Mouse (Mus musculus) lung, embryonic 14.5 days (tissue): ENCODE data around the gene Gm20696. TPM values are rescaled to one million over a fixed set of nuclear protein-coding genes. Genes with fewer than 3 reads are reported as not detected.

Experiments used
- ATAC-seq: fragments of 200-750 bp; cut with Nextera tagmentation; 2 replicates; pipeline ENCODE4 v1.8.0; 2017; ENCODE audit warnings: mild to moderate bottlenecking, moderate TSS enrichment, moderate library complexity; ENCODE audit not compliant: insufficient read depth
- DNase-seq: peaks from one replicate; pipeline ENCODE4 v3.0.0-alpha.2; 2015
- H3K27ac ChIP-seq: fragments of 300-500 bp; sonication (generic); 2 replicates; pipeline ENCODE4 v1.5.1; 2014; ENCODE audit warnings: low read depth, mild to moderate bottlenecking, moderate library complexity
- H3K27me3 ChIP-seq: fragments of 300-500 bp; sonication (generic); 2 replicates; pipeline ENCODE4 v1.6.1; 2014; ENCODE audit warnings: low read length, control low read depth; ENCODE audit not compliant: insufficient read depth
- H3K36me3 ChIP-seq: fragments of 300-500 bp; sonication (generic); 2 replicates; pipeline ENCODE4 v1.6.1; 2014; ENCODE audit warnings: control low read depth; ENCODE audit not compliant: insufficient read depth
- H3K4me1 ChIP-seq: fragments of 300-500 bp; sonication (generic); 2 replicates; pipeline ENCODE4 v1.6.1; 2014; ENCODE audit warnings: antibody characterized with exemption, control low read depth; ENCODE audit not compliant: insufficient read depth
- H3K4me2 ChIP-seq: fragments of 300-500 bp; sonication (generic); 2 replicates; pipeline ENCODE4 v1.6.1; 2014; ENCODE audit warnings: mild to moderate bottlenecking
- H3K4me3 ChIP-seq: fragments of 300-500 bp; sonication (generic); 2 replicates; pipeline ENCODE4 v1.5.1; 2014; ENCODE audit warnings: low read depth, low read length
- H3K9ac ChIP-seq: fragments of 300-500 bp; sonication (generic); 2 replicates; pipeline ENCODE4 v1.6.1; 2014
- H3K9me3 ChIP-seq: fragments of 300-500 bp; sonication (generic); 2 replicates; pipeline ENCODE4 v1.6.1; 2016; ENCODE audit warnings: low read depth, low read length, control low read depth
- CTCF ChIP-seq: IDR thresholded peaks from 2 replicates; pipeline ENCODE4 v1.5.1; 2016; ENCODE audit warnings: antibody characterized with exemption, low read depth
- WGBS: fragments of 180-500 bp; shearing (Covaris S2); extraction: QIAGEN DNeasy Blood & Tissue Kit; methylation state at CpG from one replicate; pipeline ENCODE4 v1.1.7; 2014; 5-methylcytosine and 5-hydroxymethylcytosine counted together
- polyA plus RNA-seq: library from polyadenylated mRNA; unstranded; fragments of >200 nt; fragmentation: Nextera tagmentation; extraction: Ambion mirVana; gene quantifications from 2 replicates; pipeline ENCODE4 v1.2.1, GENCODE M21; 2014

Gene Gm20696
- polyA plus RNA-seq, 1 experiment from 2014 or later = 7.3 TPM

- no peak for ATAC-seq
- H3K27me3 ChIP-seq = no peaks in the 10 kb centered on the region
- H3K9me3 ChIP-seq = no peaks in the 10 kb centered on the region
- H3K36me3 ChIP-seq = no peaks in the 10 kb centered on the region
- no peak overlapping the region for H3K9ac ChIP-seq
- H3K4me2 ChIP-seq = no peak overlapping the region
- 90% methylated on average over 2 of the region's 2 CpGs for WGBS
- peak; percentile 37 for TF ChIP-seq CTCF
- no peak overlapping the region for H3K4me3 ChIP-seq
- H3K27ac ChIP-seq = no peak overlapping the region
- no peak for DNase-seq
- H3K4me1 ChIP-seq = no peaks in the 10 kb centered on the region
Observed at GRCm38 (mm10) chr6:99573343-99573742, 93.3 kb downstream of the Gm20696 start.

GRCm38 (mm10) chr6:99572071-99572470, 94.5 kb downstream of the Gm20696 start:
- Histone ChIP-seq H3K27ac (no peak overlapping the region), H3K9ac (no peak overlapping the region), H3K9me3 (no peaks in the 10 kb centered on the region), H3K27me3 (no peaks in the 10 kb centered on the region), H3K4me2 (no peak overlapping the region), H3K36me3 (no peaks in the 10 kb centered on the region), H3K4me3 (no peak overlapping the region), H3K4me1 (no peaks in the 10 kb centered on the region)
- DNase-seq = no peak
- WGBS = 74% methylated on average over 5 of the region's 5 CpGs
- no peak for ATAC-seq
- TF ChIP-seq CTCF = no peak

- 42% methylated on average over 8 of the region's 8 CpGs for WGBS
- Histone ChIP-seq H3K27ac (no peak overlapping the region), H3K4me3 (no peak overlapping the region), H3K9me3 (no peaks in the 10 kb centered on the region), H3K27me3 (no peaks in the 10 kb centered on the region), H3K4me1 (0 out of 2 replicates have a peak, but pooled peaks cover 3% of the 10 kb centered on the region), H3K36me3 (no peaks in the 10 kb centered on the region), H3K4me2 (no peak overlapping the region), H3K9ac (no peak overlapping the region)
- no peak for ATAC-seq
- TF ChIP-seq CTCF = no peak
- DNase-seq = peak; percentile 38
Observed at GRCm38 (mm10) chr6:99566921-99567320, 99.7 kb downstream of the Gm20696 start.

GRCm38 (mm10) chr6:99564766-99565165, 101.8 kb downstream of the Gm20696 start:
- 0 out of 2 replicates have a peak, but pooled peaks cover 3% of the 10 kb centered on the region for H3K4me1 ChIP-seq
- no peak overlapping the region for H3K9ac ChIP-seq
- no peak overlapping the region for H3K27ac ChIP-seq
- H3K9me3 ChIP-seq = no peaks in the 10 kb centered on the region
- H3K4me2 ChIP-seq = no peak overlapping the region
- no peaks in the 10 kb centered on the region for H3K36me3 ChIP-seq
- no peak for TF ChIP-seq CTCF
- DNase-seq = no peak
- no peak for ATAC-seq
- no peaks in the 10 kb centered on the region for H3K27me3 ChIP-seq
- H3K4me3 ChIP-seq = no peak overlapping the region
- 64% methylated on average over 3 of the region's 3 CpGs for WGBS

DNA sequence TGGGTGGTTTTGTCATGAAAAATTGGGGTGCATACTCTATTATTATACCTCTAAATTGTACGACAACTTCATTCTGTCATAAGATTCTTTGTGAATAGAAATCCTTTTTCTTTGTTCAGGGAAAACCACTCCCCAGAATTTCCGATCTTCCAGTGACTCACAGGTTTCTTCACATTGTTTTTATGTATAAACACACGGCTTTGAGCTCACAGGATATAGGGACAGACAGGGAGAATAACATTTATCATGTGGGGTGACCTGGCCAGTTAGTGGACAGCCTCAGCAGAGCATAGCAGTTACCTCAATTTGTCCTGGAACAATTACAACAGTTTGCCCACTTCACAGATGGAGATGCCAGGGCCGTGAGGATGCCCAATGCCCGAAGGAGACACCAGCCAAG, 109.6 kb downstream of the Gm20696 start:
- H3K4me2 ChIP-seq = no peak overlapping the region
- DNase-seq = no peak
- no peaks in the 10 kb centered on the region for H3K4me1 ChIP-seq
- H3K27me3 ChIP-seq = no peaks in the 10 kb centered on the region
- H3K9ac ChIP-seq = no peak overlapping the region
- H3K4me3 ChIP-seq = no peak overlapping the region
- no peak for TF ChIP-seq CTCF
- H3K9me3 ChIP-seq = no peaks in the 10 kb centered on the region
- no peak for ATAC-seq
- no peaks in the 10 kb centered on the region for H3K36me3 ChIP-seq
- WGBS = 83% methylated on average over 5 of the region's 5 CpGs
- H3K27ac ChIP-seq = no peak overlapping the region

DNA sequence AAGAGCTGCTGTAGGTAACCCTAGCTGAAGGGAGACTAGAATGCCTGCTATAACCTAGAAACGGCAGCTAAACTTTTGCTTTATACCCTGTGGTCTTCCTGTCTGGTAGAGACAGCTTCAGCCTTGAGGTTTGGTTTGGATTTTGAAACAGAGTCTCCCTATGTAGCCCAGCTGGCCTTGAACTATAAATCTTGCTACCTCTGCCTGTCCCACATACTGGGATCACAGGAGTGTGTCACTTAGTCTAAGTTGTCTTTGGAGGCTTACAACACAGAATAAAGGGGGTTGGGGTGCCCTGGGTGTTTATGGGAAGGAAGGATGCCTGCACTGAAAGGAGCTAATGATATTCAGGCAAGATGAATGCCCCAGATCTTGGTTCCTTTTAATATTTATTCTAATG, 113.8 kb downstream of the Gm20696 start:
- Histone ChIP-seq H3K27ac (no peak overlapping the region), H3K4me1 (no peaks in the 10 kb centered on the region), H3K9ac (no peak overlapping the region), H3K9me3 (no peaks in the 10 kb centered on the region), H3K4me2 (no peak overlapping the region), H3K27me3 (no peaks in the 10 kb centered on the region), H3K4me3 (no peak overlapping the region), H3K36me3 (no peaks in the 10 kb centered on the region)
- 67% methylated on average over 1 of the region's 1 CpGs for WGBS
- no peak for TF ChIP-seq CTCF
- ATAC-seq (no peak), DNase-seq (no peak)

DNA sequence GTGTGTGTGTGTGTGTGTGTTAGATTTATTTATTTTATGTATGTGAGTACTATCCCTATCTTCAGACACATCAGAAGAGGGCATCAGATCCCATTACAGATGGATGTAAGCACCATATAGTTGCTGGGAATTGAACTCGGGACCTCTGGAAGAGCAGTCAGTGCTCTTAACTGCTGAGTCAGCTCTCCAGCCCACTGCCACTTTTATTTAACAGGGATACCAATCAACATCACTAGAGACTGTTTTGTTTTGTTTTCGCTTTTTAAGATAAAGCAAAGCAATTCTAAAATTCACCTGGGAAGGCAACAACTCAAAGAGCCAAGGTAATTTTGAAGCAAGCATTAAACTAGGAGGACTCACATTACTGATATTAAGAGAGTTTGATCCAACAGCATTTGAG, 120.2 kb downstream of the Gm20696 start:
- no peaks in the 10 kb centered on the region for H3K27me3 ChIP-seq
- 91% methylated on average over 2 of the region's 2 CpGs for WGBS
- no peak for DNase-seq
- no peak overlapping the region for H3K4me3 ChIP-seq
- H3K9ac ChIP-seq = no peak overlapping the region
- H3K36me3 ChIP-seq = no peaks in the 10 kb centered on the region
- no peak overlapping the region for H3K27ac ChIP-seq
- no peak for TF ChIP-seq CTCF
- H3K9me3 ChIP-seq = no peaks in the 10 kb centered on the region
- ATAC-seq = no peak
- no peaks in the 10 kb centered on the region for H3K4me1 ChIP-seq
- no peak overlapping the region for H3K4me2 ChIP-seq

GRCm38 (mm10) chr6:99545437-99545836, 121.2 kb downstream of the Gm20696 start:
- no peaks in the 10 kb centered on the region for H3K9me3 ChIP-seq
- no peaks in the 10 kb centered on the region for H3K4me1 ChIP-seq
- H3K36me3 ChIP-seq = no peaks in the 10 kb centered on the region
- H3K9ac ChIP-seq = no peak overlapping the region
- DNase-seq (peak; percentile 68), ATAC-seq (peak; percentile 63)
- WGBS = 50% methylated on average over 6 of the region's 6 CpGs
- H3K27ac ChIP-seq = no peak overlapping the region
- no peaks in the 10 kb centered on the region for H3K27me3 ChIP-seq
- no peak overlapping the region for H3K4me3 ChIP-seq
- no peak for TF ChIP-seq CTCF
- no peak overlapping the region for H3K4me2 ChIP-seq
